In the genomic region with DNA sequence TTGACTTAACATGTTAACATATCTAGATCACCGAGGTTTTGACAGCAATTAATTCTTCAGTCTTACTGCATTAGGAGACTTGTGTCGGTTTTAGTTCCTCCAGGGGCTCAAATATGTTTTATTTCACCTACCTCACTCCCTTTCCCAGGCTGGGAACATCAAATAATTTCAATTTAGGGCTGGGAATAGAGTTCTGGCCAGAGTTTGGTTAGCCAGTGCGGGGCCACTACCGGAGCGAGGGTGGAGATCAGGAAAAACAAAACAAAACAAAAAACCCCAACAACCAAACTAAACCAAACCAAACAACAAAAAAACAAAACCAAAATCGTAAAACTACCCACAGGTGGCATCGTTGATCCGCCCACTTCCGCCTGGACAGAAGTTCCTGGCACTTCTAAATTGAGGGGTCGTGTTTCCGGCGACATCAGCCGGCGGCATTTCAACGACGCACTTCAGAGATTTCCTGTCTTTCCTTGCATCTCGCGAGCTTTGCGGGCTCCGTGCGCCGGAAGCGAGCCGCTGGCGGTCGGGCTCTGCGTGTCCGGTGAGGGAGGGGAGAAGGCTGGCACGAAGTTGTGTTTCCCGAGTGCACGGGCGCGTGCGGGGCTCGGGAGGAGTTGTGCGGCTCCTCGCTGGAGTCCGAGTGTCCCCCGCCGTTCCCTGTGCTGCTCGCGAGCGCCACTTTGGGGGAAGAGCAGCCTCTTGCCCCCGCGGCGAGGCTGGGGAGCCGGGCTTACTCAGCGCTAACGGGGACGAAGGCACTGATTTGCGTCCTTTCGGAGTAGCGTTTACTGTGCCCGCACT, we compare ENCODE assay signal across 8 mouse cellular contexts. TPM values are rescaled to one million over a fixed set of nuclear protein-coding genes. Genes with fewer than 3 reads are reported as not detected.
DNase-seq lines count a peak whose midpoint lies in the region; ATAC-seq and TF ChIP-seq lines count a peak whose summit lies in the region.

A gene (plus strand): TSS at position 437 of the 804 bp plus-strand sequence.

- peak; percentile 99 for ATAC-seq in Patski
- peak; percentile 98 for ATAC-seq in hindbrain, embryonic 13.5 days (ENCODE audit: low FRiP score)

- peak within 1 kb of the TSS; percentile 75 for H3K4me2 ChIP-seq in hindbrain, embryonic 13.5 days

- H3K36me3 ChIP-seq in hindbrain, embryonic 13.5 days, result peaks cover 28% of the 10 kb centered on the region

- H3K4me1 ChIP-seq in hindbrain, embryonic 13.5 days (replicated peaks), result peaks cover 14% of the 10 kb centered on the region

- peak within 1 kb of the TSS; percentile 64 for H3K4me3 ChIP-seq in hindbrain, embryonic 13.5 days

- peak within 1 kb of the TSS; percentile 84 for H3K9ac ChIP-seq in hindbrain, embryonic 13.5 days

- no peaks in the 10 kb centered on the region for H3K9me3 ChIP-seq in hindbrain, embryonic 13.5 days

- POLR2A ChIA-PET in Patski (lab: Charles Lee), result no interaction called here

- peaks cover 3% of the 10 kb centered on the region for H3K27me3 ChIP-seq in Patski
- H3K27me3 ChIP-seq in hindbrain, embryonic 13.5 days, result peaks cover 8% of the 10 kb centered on the region

- in situ Hi-C loops in Patski (cut with MboI; ENCODE audit: low pct_unique_long_range_greater_than_20kb), result no loop called here

- peak; percentile 31 for TF ChIP-seq CTCF in Patski (IDR thresholded peaks at IDR 0.05)

- under 1% methylated on average over 54 of the region's 54 CpGs for whole genome bisulfite sequencing in hindbrain, embryonic 13.5 days

- peak within 1 kb of the TSS; percentile 94 for H3K27ac ChIP-seq in hindbrain, embryonic 13.5 days

- peak; percentile 60 for DNase-seq in Patski (ENCODE audit: low read depth, low spot score)
- DNase-seq in cerebellum, postnatal 14 days, result peak; percentile 92 to 94
- DNase-seq in frontal cortex, postnatal 14 days (ENCODE audit: low spot score in 2 of 2), result peak; percentile 86
- peak; percentile 80 to 83 for DNase-seq in layer of hippocampus, postnatal 25 days (ENCODE audit: extremely low spot score in 1 of 2, low spot score in 1 of 2)
- peak; percentile 94 for DNase-seq in lung, postnatal 25 days (ENCODE audit: low spot score)
- DNase-seq in retina, embryonic 14.5 days (ENCODE audit: low spot score), result peak; percentile 96
- peak; percentile 93 for DNase-seq in thymus, postnatal 4 days

- CTCF ChIA-PET in Patski (lab: Charles Lee), result no interaction called here

RNA-seq across cellular contexts. Expression of the gene that starts here (rescaled TPM):
- polyA plus RNA-seq in Patski (2021), result 71.4 TPM
- polyA plus RNA-seq in hindbrain, embryonic 13.5 days (2015; fragmentation: Nextera tagmentation; extraction: Ambion mirVana), result 126 and 132 TPM in 2 replicates
- 10 to 100 TPM; 32.6 to 36.2 TPM for total RNA-seq in layer of hippocampus, postnatal 25 days (2021)

Comparison
In these comparisons a context has a peak if more than half of its experiments do, and no peak if none do; other contexts are left out.
1. Peak in every context shown above with its lines: DNase-seq, ATAC-seq, H3K4me3 ChIP-seq and H3K27ac ChIP-seq.